Mouse (Mus musculus) liver, embryonic 14.5 days (tissue): Measurements from ENCODE around the gene Gm973. TPM values are rescaled to one million over a fixed set of nuclear protein-coding genes. Genes with fewer than 3 reads are reported as not detected.

Experiments used
- ATAC-seq: fragments of 200-750 bp; cut with Nextera tagmentation; 2 replicates; pipeline ENCODE4 v1.8.0; 2017; ENCODE audit warnings: moderate number of reproducible peaks, mild to moderate bottlenecking, moderate library complexity; ENCODE audit not compliant: insufficient read depth
- DNase-seq, 3 experiments: peaks; one replicate each; pipeline ENCODE4 v3.0.0-alpha.2; 2012 to 2013; ENCODE audit warnings: low read depth in 3 of 3, low spot score in 3 of 3
- H3K27ac ChIP-seq: fragments of 300-500 bp; sonication (generic); 2 replicates; pipeline ENCODE4 v1.5.1; 2014; ENCODE audit warnings: moderate library complexity, mild to moderate bottlenecking, control low read depth, inconsistent platforms
- H3K27me3 ChIP-seq: fragments of 300-500 bp; sonication (generic); 2 replicates; pipeline ENCODE4 v1.6.1; 2014; ENCODE audit warnings: mild to moderate bottlenecking, low read length, moderate library complexity; ENCODE audit not compliant: control insufficient read depth, insufficient read depth
- H3K36me3 ChIP-seq: fragments of 300-500 bp; sonication (generic); replicated peaks from 2 replicates; pipeline ENCODE4 v1.6.1; 2014; ENCODE audit warnings: low read depth; ENCODE audit not compliant: control insufficient read depth, insufficient read depth
- H3K4me1 ChIP-seq, 2 experiments: fragments of 200-500 bp in 1 of 2; fragments of 300-500 bp in 1 of 2; sonication (generic) in 1 of 2; replicated peaks; 2 replicates each; pipeline ENCODE4 v1.6.1; 2012 to 2014; ENCODE audit warnings: antibody characterized with exemption in 1 of 2, inconsistent platforms in 1 of 2, low read length in 1 of 2; ENCODE audit not compliant: control insufficient read depth in 2 of 2, insufficient read depth in 2 of 2
- H3K4me2 ChIP-seq: fragments of 300-500 bp; sonication (generic); 2 replicates; pipeline ENCODE4 v1.6.1; 2014; ENCODE audit warnings: low read depth, mild to moderate bottlenecking, control low read depth, moderate library complexity
- H3K4me3 ChIP-seq, 2 experiments: fragments of 200-500 bp in 1 of 2; fragments of 300-500 bp in 1 of 2; sonication (generic) in 1 of 2; 2 replicates each; pipeline ENCODE4 v1.5.1; 2012 to 2014; ENCODE audit warnings: low read depth in 2 of 2, low read length in 2 of 2, mild to moderate bottlenecking in 2 of 2, control low read depth in 1 of 2, inconsistent platforms in 1 of 2, moderate library complexity in 1 of 2; ENCODE audit not compliant: insufficient read depth in 1 of 2
- H3K9ac ChIP-seq: fragments of 300-500 bp; sonication (generic); replicated peaks from 2 replicates; pipeline ENCODE4 v1.6.1; 2014; ENCODE audit warnings: mild to moderate bottlenecking, control low read depth, moderate library complexity
- H3K9me3 ChIP-seq: fragments of 300-500 bp; sonication (generic); 2 replicates; pipeline ENCODE4 v1.6.1; 2016; ENCODE audit warnings: low read length, mixed read lengths; ENCODE audit not compliant: control insufficient read depth
- CTCF ChIP-seq: IDR thresholded peaks from 2 replicates; pipeline ENCODE4 v1.5.1; 2016; ENCODE audit warnings: antibody characterized with exemption, low read depth, control low read depth
- EP300 ChIP-seq: IDR thresholded peaks from 2 replicates; pipeline ENCODE4 v1.6.1; 2016; ENCODE audit warnings: antibody characterized with exemption, low read depth
- WGBS: fragments of 180-500 bp; shearing (Covaris S2); extraction: QIAGEN DNeasy Blood & Tissue Kit; methylation state at CpG from one replicate; pipeline ENCODE4 v1.1.7; 2014; ENCODE audit not compliant: insufficient replicate concordance; 5-methylcytosine and 5-hydroxymethylcytosine counted together
- polyA plus RNA-seq, 2 experiments: library from polyadenylated mRNA; depleted of rRNA in 1 of 2; stranded (reverse) in 1 of 2; unstranded in 1 of 2; fragments of >200 nt; fragmentation: Nextera tagmentation in 1 of 2; extraction: Ambion mirVana in 1 of 2; gene quantifications; 2 replicates each; pipeline versions ENCODE4 v1.2.1 to v1.2.3; 2012 to 2014

Gm973 gene
- polyA plus RNA-seq, 2 experiments = 0.03 TPM; not detected in 1

- TF ChIP-seq EP300 = no peak
- TF ChIP-seq CTCF = no peak
- Histone ChIP-seq H3K9ac (no peak overlapping the region), H3K4me1 (no peaks in the 10 kb centered on the region), H3K4me3 (no peak overlapping the region), H3K36me3 (no peaks in the 10 kb centered on the region), H3K27ac (no peak overlapping the region), H3K4me2 (no peak overlapping the region), H3K27me3 (no peaks in the 10 kb centered on the region), H3K9me3 (no peaks in the 10 kb centered on the region)
- 64% methylated on average over 6 of the region's 6 CpGs for WGBS
- no peak for ATAC-seq
- no peak for DNase-seq
Measured at GRCm38 (mm10) chr1:59527219-59527618, 11.2 kb downstream of the Gm973 start.

DNA sequence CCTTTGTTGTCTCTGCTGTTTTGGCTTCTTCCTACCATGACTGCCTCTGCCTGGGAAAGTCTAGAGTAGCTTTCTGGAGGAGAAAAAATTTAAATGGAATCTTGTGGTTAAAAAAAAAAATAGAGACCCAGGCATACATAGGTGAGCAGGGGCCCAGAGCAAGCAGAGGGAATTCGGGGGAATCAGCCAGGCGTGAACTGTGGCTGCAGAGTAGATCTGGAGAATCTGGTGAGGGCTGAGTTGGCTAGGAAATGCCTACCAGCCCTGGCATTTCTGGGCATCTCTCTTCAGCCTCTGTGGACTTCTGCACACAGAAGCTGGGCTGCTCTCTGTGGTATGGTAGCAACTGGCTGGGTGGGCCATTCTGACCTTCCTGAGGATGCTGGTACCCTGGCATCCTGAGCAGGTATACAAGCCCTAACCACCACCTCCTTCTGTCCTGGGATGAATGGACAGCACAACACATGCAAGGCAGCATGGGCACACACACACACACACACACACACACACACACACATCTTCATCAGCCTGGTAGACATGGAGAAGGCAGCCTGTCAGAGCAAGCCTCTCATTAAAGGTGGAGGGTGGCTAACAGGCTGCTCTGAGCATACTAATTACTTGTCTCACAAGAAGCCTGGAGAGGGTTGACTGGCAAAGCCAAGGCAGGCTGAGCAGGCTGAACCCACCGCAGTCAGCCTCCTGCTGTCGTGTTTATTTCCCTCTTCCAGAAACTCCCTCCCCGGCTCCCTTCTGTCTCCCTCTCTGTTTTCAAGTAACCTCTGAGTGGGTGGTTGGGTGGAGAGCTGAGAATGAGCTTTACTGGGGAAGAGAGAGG lies 19.1 kb downstream of the Gm973 start:
- no peak for DNase-seq
- no peak for ATAC-seq
- Histone ChIP-seq H3K27me3 (no peaks in the 10 kb centered on the region), H3K9me3 (no peaks in the 10 kb centered on the region), H3K36me3 (no peaks in the 10 kb centered on the region), H3K4me3 (no peak overlapping the region), H3K27ac (no peak overlapping the region), H3K4me2 (no peak overlapping the region), H3K4me1 (no peaks in the 10 kb centered on the region), H3K9ac (no peak overlapping the region)
- 52% methylated on average over 5 of the region's 5 CpGs for WGBS
- no peak for TF ChIP-seq CTCF
- TF ChIP-seq EP300 = no peak

GRCm38 (mm10) chr1:59538381-59538780 lies 22.3 kb downstream of the Gm973 start:
- Histone ChIP-seq H3K27ac (no peak overlapping the region), H3K4me1 (no peaks in the 10 kb centered on the region), H3K9me3 (no peaks in the 10 kb centered on the region), H3K9ac (no peak overlapping the region), H3K27me3 (no peaks in the 10 kb centered on the region), H3K36me3 (no peaks in the 10 kb centered on the region), H3K4me3 (no peak overlapping the region), H3K4me2 (no peak overlapping the region)
- TF ChIP-seq EP300 (no peak), CTCF (no peak)
- DNase-seq (no peak), ATAC-seq (no peak)
- WGBS = 55% methylated on average over 5 of the region's 5 CpGs

- Histone ChIP-seq H3K9me3 (no peaks in the 10 kb centered on the region), H3K36me3 (no peaks in the 10 kb centered on the region), H3K4me2 (no peak overlapping the region), H3K27ac (no peak overlapping the region), H3K9ac (no peak overlapping the region), H3K27me3 (no peaks in the 10 kb centered on the region), H3K4me1 (no peaks in the 10 kb centered on the region), H3K4me3 (no peak overlapping the region)
- no peak for TF ChIP-seq EP300
- no peak for TF ChIP-seq CTCF
- ATAC-seq = no peak
- no peak for DNase-seq
- 82% methylated on average over 19 of the region's 19 CpGs for WGBS
Measured at GRCm38 (mm10) chr1:59540537-59541148, 24.6 kb downstream of the Gm973 start.

- Histone ChIP-seq H3K4me1 (no peaks in the 10 kb centered on the region), H3K9ac (no peak overlapping the region), H3K36me3 (no peaks in the 10 kb centered on the region), H3K27ac (no peak overlapping the region), H3K27me3 (no peaks in the 10 kb centered on the region), H3K4me3 (no peak overlapping the region), H3K4me2 (no peak overlapping the region), H3K9me3 (no peaks in the 10 kb centered on the region)
- no peak for ATAC-seq
- DNase-seq = no peak
- WGBS = 79% methylated on average over 16 of the region's 16 CpGs
- TF ChIP-seq CTCF (no peak), EP300 (no peak)
Measured at GRCm38 (mm10) chr1:59541271-59542020, 25.4 kb downstream of the Gm973 start.
